Mouse (Mus musculus) cerebellum, postnatal 10 days (tissue): ENCODE data around the gene Pde4d.

ENCODE experiments used
- DNase-seq, 2 experiments: peaks; one replicate each; pipeline ENCODE4 v3.0.0; 2021; ENCODE audit warnings: mixed read lengths in 2 of 2

The Pde4d gene

GRCm38 (mm10) chr13:109533838-109534523, 1084.2 kb downstream of the Pde4d start:
- DNase-seq, result no peak

GRCm38 (mm10) chr13:109534709-109535284, 1085.0 kb downstream of the Pde4d start:
- no peak for DNase-seq

DNA sequence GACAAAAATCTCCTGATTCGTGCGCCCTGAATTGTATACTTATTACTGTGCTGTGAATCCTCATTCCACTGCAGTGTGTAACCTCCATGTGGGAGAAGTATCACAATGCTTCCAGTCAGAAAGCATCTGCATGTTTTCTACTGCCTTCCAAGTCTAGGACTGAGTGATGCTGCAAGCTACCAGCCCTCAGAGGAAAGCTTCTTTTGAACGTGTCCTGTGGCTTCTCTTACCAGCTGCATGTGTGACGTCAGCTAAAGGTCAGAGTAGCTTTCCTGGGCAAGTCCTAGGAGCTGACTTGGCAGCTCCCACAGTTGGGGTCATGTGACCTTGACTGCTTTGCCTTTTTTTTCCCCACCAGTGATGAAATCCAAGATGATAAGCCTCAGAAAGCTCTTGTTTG, 1086.9 kb downstream of the Pde4d start:
- no peak for DNase-seq

DNA sequence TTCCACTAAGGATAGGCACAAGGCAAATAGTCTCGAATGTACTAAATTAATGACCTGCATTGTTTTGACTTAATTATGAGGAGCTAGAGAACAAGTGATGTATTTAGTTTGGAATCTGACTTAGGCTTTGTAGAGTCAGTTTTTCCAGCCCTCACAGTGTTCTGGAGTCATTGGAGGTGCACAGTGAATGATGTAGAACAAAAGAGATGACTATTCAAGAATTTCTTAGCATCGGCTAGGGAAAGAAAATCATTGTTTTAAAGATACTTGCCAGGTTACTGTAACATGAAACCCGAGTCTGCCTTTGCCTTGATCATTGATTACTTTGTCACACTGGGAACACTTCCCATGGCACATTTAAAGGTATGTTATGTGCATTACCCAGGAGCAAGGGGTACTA, 1089.6 kb downstream of the Pde4d start:
- DNase-seq, result no peak

- no peak for DNase-seq
These were observed 1094.9 kb downstream of the Pde4d start for GRCm38 (mm10) chr13:109544646-109545045.

- no peak for DNase-seq
These were observed 1096.6 kb downstream of the Pde4d start for GRCm38 (mm10) chr13:109546337-109546736.

DNA sequence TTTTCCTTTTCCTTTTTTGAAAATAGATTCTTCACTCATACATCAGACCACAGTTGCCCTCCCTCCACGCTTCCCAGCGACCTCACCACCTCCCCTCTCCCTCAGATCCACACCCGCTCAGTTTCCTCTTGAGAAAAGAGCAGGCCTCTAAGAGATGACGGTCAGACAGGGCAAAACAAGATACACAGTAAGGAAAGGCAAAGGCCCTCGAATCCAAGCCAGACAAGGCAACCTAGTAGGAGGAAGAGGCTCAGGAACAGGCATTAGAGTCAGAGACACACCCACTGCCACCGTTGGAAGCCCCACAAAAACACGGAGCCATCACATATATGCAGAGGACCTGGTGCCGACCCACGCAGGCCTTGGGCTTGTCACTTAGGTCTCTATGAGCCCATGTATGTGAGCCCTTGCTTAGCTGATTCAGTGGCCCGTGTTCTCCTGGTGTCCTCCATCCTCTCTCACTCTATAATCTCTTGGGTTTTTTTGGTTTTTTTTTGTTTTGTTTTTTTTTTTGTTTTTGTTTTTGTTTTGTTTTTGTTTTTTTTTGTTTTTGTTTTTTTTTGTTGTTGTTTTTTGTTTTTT, 1097.3 kb downstream of the Pde4d start:
- peak in 1 of 2 experiments; percentile 19 for DNase-seq

DNA sequence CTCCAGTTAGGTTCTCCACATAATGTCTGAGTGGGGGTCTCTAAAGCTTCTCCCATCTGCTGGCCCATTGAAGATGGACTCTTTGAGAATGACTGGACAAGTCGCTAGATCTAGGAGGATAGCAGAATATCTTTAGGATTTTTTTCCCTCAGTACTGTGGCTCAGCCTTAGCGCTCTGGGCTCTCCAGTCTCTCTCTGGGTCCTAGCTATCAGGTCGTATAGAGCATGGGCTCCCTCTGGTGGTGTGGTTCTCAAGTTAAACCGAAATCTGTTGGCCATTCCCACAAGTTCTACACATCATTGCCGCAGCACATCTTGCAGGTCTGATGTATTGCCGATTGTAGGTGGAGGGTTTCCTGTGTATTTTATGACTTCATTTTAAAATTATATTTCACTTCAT, 1098.0 kb downstream of the Pde4d start:
- peak; percentile 87 to 88 for DNase-seq

DNA sequence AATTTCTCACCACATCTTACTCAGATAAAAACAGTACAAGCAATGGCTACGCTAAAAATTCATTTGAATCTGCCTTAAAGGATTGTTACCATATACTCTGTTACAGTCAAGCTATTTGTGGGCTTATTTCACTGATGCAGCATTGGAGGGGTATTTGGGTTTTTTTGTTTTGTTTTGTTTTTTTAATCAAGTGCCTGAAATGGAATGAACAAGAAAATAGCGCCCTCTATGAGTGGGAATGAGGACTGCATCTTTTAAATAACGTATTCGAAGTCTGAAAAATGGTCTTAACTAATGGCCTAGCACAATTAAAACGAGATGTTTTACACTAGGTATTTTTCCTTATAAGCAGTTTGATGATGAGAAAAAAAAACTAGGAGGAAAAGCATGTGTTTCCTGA, 1098.5 kb downstream of the Pde4d start:
- DNase-seq, result peak in 1 of 2 experiments; percentile 51

DNA sequence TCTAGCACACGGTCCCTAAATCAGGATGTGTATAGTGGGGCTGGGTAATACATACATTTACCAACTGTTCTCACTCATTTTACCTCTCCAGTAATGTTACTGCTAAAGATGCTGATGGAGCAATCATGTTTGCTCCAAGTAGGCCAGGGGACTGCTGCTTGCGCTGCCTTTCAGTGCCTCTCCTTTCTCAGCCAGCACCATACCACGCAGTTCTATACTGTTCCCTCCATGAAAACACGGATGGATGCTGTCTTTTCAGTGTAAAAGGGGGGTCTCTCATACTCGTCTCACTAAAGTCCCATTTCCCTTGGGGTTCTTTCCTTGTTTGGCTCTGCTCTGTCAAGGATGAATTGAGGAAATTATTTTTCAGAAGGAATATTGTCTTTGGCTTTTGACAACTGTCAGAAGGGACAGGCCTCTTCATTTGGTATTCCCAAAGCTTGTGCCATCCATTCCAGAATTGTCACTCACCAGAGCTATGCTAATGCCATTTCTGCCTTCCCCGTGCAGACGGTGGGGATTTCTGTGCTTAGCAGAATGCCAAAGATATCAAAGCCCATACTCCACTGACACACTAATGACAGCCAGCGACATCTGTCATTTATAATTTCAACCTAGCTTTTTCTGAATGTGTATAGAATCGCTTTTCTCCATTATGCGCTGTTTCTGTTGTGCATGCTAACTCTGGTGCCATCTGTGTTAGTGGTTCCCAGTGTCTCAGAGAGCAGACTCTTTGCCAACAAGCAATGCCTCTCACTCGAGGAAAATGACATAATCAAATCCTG, 1099.2 kb downstream of the Pde4d start:
- peak; percentile 28 to 37 for DNase-seq

- no peak for DNase-seq
These were observed 1102.1 kb downstream of the Pde4d start for GRCm38 (mm10) chr13:109551836-109552235.

GRCm38 (mm10) chr13:109555513-109555912, 1105.8 kb downstream of the Pde4d start:
- DNase-seq, result no peak

GRCm38 (mm10) chr13:109556853-109557252, 1107.1 kb downstream of the Pde4d start:
- DNase-seq, result no peak

DNA sequence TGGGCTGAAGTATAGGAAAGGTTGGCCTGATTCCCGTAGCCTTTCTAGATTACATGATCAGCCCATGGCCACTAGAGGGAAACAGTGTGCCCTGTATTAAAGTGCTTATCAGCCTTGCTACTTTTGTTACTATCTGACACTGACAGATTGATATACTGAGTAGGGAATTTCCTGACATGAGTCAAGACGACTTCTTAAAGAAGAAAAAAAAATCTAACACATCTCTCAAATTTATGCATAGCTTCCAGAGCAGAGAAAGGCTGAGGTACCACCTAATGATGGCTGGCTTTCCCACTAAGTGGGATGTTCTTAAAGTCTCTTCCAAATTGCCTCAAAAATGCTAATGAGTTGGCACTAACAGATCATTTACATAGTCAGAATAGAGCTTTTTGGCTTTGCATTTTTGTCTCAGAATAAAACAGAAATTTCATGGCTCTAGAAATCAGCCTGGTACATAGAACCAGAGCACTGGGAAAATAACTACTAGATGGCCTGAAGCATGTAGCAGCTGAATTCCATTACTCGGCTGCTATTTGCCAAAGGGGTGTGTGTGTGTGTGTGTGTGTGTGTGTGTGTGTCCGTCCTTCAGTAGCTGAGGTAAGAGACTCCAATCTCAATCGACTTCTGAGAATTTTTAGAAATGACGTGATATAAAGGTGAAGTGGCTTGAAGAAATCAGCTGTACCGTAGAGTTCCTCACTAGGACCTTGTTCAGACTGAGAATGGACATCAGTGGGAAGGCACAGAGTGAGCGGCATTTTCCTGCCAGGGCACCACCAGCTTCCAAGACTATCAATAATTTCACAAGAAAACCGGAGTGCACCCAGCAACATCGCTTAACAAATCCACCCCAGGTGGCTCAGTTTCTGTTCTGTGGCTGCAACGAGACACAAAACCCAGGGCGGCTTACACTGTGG, 1108.9 kb downstream of the Pde4d start:
- DNase-seq, result peak; percentile 67 to 78

DNA sequence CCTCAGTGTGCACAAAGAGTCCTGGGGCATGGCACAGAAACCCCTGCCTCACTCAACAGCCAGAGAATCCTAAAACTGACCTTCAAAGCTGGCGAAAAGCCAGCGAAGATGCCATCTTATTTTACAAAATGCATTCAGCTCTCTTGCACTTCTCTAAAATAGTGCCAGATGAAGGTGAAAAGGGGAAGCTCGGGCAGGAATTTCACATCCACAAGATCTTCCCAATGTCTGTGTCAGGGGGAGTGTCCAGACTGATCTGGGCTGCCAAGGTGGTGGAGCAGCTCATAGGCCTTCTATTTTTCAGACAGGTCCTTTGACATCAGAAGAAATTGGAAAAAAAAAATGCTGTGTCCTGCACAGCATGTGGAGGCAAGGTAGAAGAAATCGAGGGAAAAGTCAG, 1110.5 kb downstream of the Pde4d start:
- DNase-seq, result no peak

GRCm38 (mm10) chr13:109568638-109569468, 1119.1 kb downstream of the Pde4d start:
- DNase-seq, result no peak

- no peak for DNase-seq
These were observed 1119.7 kb downstream of the Pde4d start for GRCm38 (mm10) chr13:109569491-109569890.

DNA sequence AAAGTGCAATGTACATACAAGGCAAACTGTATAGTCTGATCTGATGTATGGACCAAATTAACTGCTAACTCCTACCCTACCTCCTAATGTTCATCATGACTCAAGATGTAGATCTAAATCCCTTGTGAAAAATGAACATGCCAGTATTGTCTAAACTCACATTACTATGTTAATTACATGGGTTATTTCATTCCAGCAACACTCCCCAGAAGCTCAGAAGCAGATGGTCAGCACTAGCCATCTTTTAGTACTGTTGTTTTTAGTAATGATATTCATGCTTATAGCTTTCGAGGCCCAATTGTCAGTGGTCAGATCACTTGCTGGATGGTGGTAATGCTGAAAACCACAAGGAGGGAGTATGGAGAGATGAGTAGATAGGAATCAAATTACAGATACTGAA, 1127.0 kb downstream of the Pde4d start:
- no peak for DNase-seq

- peak; percentile 30 to 31 for DNase-seq
These were observed 1127.7 kb downstream of the Pde4d start for GRCm38 (mm10) chr13:109577454-109577853.

GRCm38 (mm10) chr13:109577901-109578300, 1128.2 kb downstream of the Pde4d start:
- no peak for DNase-seq

DNA sequence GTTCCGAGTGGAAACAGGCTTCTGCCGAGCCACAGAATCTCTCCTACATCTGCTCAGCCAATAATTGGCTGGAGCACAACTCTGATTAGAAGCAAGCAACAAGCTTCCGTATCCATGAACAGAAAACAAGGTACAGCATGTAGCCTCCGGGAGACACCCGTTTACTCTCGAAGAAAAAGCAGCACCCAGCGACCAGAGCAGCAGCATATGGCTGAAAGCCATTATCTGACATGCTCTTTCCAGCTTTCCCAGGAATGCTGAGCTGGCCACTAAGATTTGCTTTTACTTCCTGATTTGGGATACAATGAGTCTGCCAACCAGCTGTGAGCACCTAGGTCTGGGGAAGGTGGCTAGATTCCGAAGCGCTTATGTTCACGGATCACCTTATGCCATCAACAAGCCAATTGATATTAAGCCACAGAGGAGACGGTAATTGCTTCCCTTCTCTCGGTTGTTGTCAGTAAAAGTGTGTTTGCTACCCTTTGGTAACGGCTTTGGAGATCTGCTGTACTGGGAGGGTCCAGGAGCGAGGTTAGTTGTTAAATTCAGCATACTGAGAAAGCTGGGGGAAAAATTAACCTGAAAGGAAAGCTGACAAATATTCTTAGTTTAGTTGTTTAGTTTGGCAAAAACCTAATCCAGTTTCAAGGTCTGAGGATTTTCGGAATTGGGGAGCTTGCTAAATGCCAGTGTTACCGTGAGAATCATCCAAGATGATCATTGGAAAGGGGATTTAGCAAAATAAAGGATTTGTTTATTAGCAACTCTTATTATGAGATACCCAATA, 1131.7 kb downstream of the Pde4d start:
- DNase-seq, result peak in 1 of 2 experiments; percentile 15
